Comparison of ENCODE assay signal across 8 mouse cellular contexts in genomic region chr6:113419199-113419587, GRCm38 (mm10). TPM values are rescaled to one million over a fixed set of nuclear protein-coding genes. Genes with fewer than 3 reads are reported as not detected.
DNase-seq lines count a peak whose midpoint lies in the region; ATAC-seq and TF ChIP-seq lines count a peak whose summit lies in the region.

Rpusd3 (minus strand) TSS chr6:113419340.

- DNase-seq in 3134 (ENCODE audit: extremely low read depth, insufficient read length, low spot score): peak; percentile 89
- peak; percentile 100 for DNase-seq in adrenal gland, postnatal 36 days
- peak; percentile 97 to 100 for DNase-seq in heart, adult 2 months
- peak; percentile 95 to 98 for DNase-seq in kidney, adult 8-10 months
- peak; percentile 98 to 100 for DNase-seq in spleen, postnatal 10 days (ENCODE audit: low spot score in 2 of 2)

- H3K36me3 ChIP-seq in embryonic facial prominence, embryonic 13.5 days: peaks cover 26% of the 10 kb centered on the region
- H3K36me3 ChIP-seq in heart, adult 2 months (ENCODE audit: control insufficient read depth, insufficient read depth, low read length): no peaks in the 10 kb centered on the region
- peaks cover 28% of the 10 kb centered on the region for H3K36me3 ChIP-seq in limb, embryonic 13.5 days
- peaks cover 2% of the 10 kb centered on the region; the same call in 1 of the 2 replicates for H3K36me3 ChIP-seq in midbrain, embryonic 16.5 days (ENCODE audit: control insufficient read depth, insufficient read depth, low read length)

- under 1% methylated on average over 25 of the region's 25 CpGs for WGBS in embryonic facial prominence, embryonic 13.5 days
- WGBS in heart, adult 2 months: under 1% methylated on average over 25 of the region's 25 CpGs
- WGBS in limb, embryonic 13.5 days: under 1% methylated on average over 25 of the region's 25 CpGs
- under 1% methylated on average over 25 of the region's 25 CpGs for WGBS in midbrain, embryonic 16.5 days

- H3K4me3 ChIP-seq in embryonic facial prominence, embryonic 13.5 days: peak within 1 kb of the TSS; percentile 59
- peak within 1 kb of the TSS; percentile 70 for H3K4me3 ChIP-seq in heart, adult 2 months
- peak within 1 kb of the TSS; percentile 68 for H3K4me3 ChIP-seq in limb, embryonic 13.5 days
- H3K4me3 ChIP-seq in midbrain, embryonic 16.5 days (ENCODE audit: low read depth, low read length): peak within 1 kb of the TSS; percentile 72

- no peak for TF ChIP-seq CTCF in heart, adult 2 months (IDR thresholded peaks at IDR 0.05)

- H3K27me3 ChIP-seq in embryonic facial prominence, embryonic 13.5 days: no peaks in the 10 kb centered on the region
- H3K27me3 ChIP-seq in heart, adult 2 months (ENCODE audit: control insufficient read depth, insufficient read depth, low read length): no peaks in the 10 kb centered on the region
- H3K27me3 ChIP-seq in limb, embryonic 13.5 days: no peaks in the 10 kb centered on the region
- no peaks in the 10 kb centered on the region for H3K27me3 ChIP-seq in midbrain, embryonic 16.5 days (ENCODE audit: control insufficient read depth, insufficient read depth, low read depth, low read length)

- no peak for TF ChIP-seq EP300 in heart, adult 2 months (IDR thresholded peaks at IDR 0.05; ENCODE audit: insufficient read depth, low read depth, low read length)

- H3K9ac ChIP-seq in embryonic facial prominence, embryonic 13.5 days: peak within 1 kb of the TSS; percentile 82
- H3K9ac ChIP-seq in heart, adult 2 months (ENCODE audit: low read depth, low read length): peak within 1 kb of the TSS; percentile 86
- peak within 1 kb of the TSS; percentile 81 for H3K9ac ChIP-seq in limb, embryonic 13.5 days
- H3K9ac ChIP-seq in midbrain, embryonic 16.5 days (ENCODE audit: low read depth, low read length): peak within 1 kb of the TSS; percentile 78

- H3K9me3 ChIP-seq in embryonic facial prominence, embryonic 13.5 days: no peaks in the 10 kb centered on the region
- no peaks in the 10 kb centered on the region for H3K9me3 ChIP-seq in limb, embryonic 13.5 days
- no peaks in the 10 kb centered on the region for H3K9me3 ChIP-seq in midbrain, embryonic 16.5 days (replicated peaks; ENCODE audit: control insufficient read depth, low read length, poor library complexity, severe bottlenecking)

- peak; percentile 93 for TF ChIP-seq POLR2A in heart, adult 2 months (IDR thresholded peaks at IDR 0.05; ENCODE audit: insufficient read depth, low read depth, low read length)

- peaks cover 17% of the 10 kb centered on the region for H3K4me1 ChIP-seq in embryonic facial prominence, embryonic 13.5 days
- peaks cover 3% of the 10 kb centered on the region; the same call in 1 of the 2 replicates for H3K4me1 ChIP-seq in heart, adult 2 months (ENCODE audit: control insufficient read depth, insufficient read depth, low read length)
- peaks cover 20% of the 10 kb centered on the region for H3K4me1 ChIP-seq in limb, embryonic 13.5 days
- peaks cover 15% of the 10 kb centered on the region for H3K4me1 ChIP-seq in midbrain, embryonic 16.5 days (ENCODE audit: control insufficient read depth, insufficient read depth, low read length)

- peak; percentile 95 for ATAC-seq in embryonic facial prominence, embryonic 13.5 days (ENCODE audit: insufficient number of reproducible peaks, insufficient read depth, low FRiP score, low TSS enrichment, low read depth)
- ATAC-seq in limb, embryonic 13.5 days (ENCODE audit: low FRiP score, low read depth): peak; percentile 98
- peak; percentile 99 for ATAC-seq in midbrain, embryonic 16.5 days

- H3K27ac ChIP-seq in embryonic facial prominence, embryonic 13.5 days: peak within 1 kb of the TSS; percentile 58; the same call in 1 of the 2 replicates
- peak within 1 kb of the TSS; percentile 75 for H3K27ac ChIP-seq in heart, adult 2 months
- H3K27ac ChIP-seq in limb, embryonic 13.5 days: peak within 1 kb of the TSS; percentile 69; the same call in 1 of the 2 replicates
- peak within 1 kb of the TSS; percentile 69 for H3K27ac ChIP-seq in midbrain, embryonic 16.5 days (ENCODE audit: low read length)

- peak within 1 kb of the TSS; percentile 95 for H3K4me2 ChIP-seq in embryonic facial prominence, embryonic 13.5 days
- peak within 1 kb of the TSS; percentile 94 for H3K4me2 ChIP-seq in limb, embryonic 13.5 days (replicated peaks)
- H3K4me2 ChIP-seq in midbrain, embryonic 16.5 days (ENCODE audit: low read length): peak within 1 kb of the TSS; percentile 65

- no peaks in the 10 kb centered on the region for H3K79me2 ChIP-seq in heart, adult 2 months (replicated peaks; ENCODE audit: control insufficient read depth, insufficient read depth, low read length)

- intact Hi-C loops in heart, adult 2 months (cut with DNase I): loop anchor here (2.0 to 5.0 kb wide), 2 partner anchors 40 to 92 kb away; partner anchors contain the start of genes Arpc4 and Ogg1

RNA-seq across cellular contexts. Expression of gene Rpusd3, which starts in this region (rescaled TPM):
- 1 to 10 TPM; 4.6 to 7.2 TPM for total RNA-seq in adrenal gland, postnatal 36 days (2021)
- 25.3 and 32.1 TPM in 2 replicates for polyA plus RNA-seq in embryonic facial prominence, embryonic 13.5 days (2015; fragmentation: Nextera tagmentation; extraction: Ambion mirVana)
- 10 to 100 TPM in 1 of 2 experiments, 1 to 10 TPM in 1; 8.3 to 10.3 TPM for total RNA-seq in heart, adult 2 months (2021)
- polyA plus RNA-seq in heart, adult 2 months (2012; rRNA removed): 30.4 and 39.0 TPM in 2 replicates
- polyA plus RNA-seq in limb, embryonic 13.5 days (2015; fragmentation: Nextera tagmentation; extraction: Ambion mirVana): 27.1 and 27.3 TPM in 2 replicates
- 15.5 and 20.3 TPM in 2 replicates for polyA plus RNA-seq in midbrain, embryonic 16.5 days (2015; fragmentation: Nextera tagmentation; extraction: Ambion mirVana)

Comparison
In these comparisons a context has a peak if more than half of its experiments do, and no peak if none do; other contexts are left out.
1. Peak in every context shown above with its lines: DNase-seq, ATAC-seq, H3K4me3 ChIP-seq and H3K27ac ChIP-seq.